In genomic region chr4:132328391-132328982, GRCm38 (mm10) we compare ENCODE assay signal across 8 mouse cellular contexts. TPM values are rescaled to one million over a fixed set of nuclear protein-coding genes. Genes with fewer than 3 reads are reported as not detected.
DNase-seq lines count a peak whose midpoint lies in the region; ATAC-seq and TF ChIP-seq lines count a peak whose summit lies in the region.

No protein-coding gene starts in this region.

- H3K9ac ChIP-seq in limb, embryonic 14.5 days (ENCODE audit: low read depth, low read length, severe bottlenecking) = peak overlapping the region; percentile 83
- H3K9ac ChIP-seq in stomach, embryonic 16.5 days (ENCODE audit: low read length) = peak overlapping the region; percentile 97

- TF ChIP-seq CTCF in cerebellum, adult 2 months (IDR thresholded peaks at IDR 0.05; ENCODE audit: borderline replicate concordance, insufficient read depth, low read depth, low read length) = no peak
- TF ChIP-seq CTCF in spleen, adult 2 months (IDR thresholded peaks at IDR 0.05; ENCODE audit: extremely low read depth, insufficient read depth, insufficient read length, insufficient replicate concordance) = no peak

- no peak for ATAC-seq in limb, embryonic 14.5 days (ENCODE audit: low FRiP score, low read depth)
- ATAC-seq in stomach, embryonic 16.5 days (ENCODE audit: insufficient read depth, low FRiP score) = no peak

- no peak for DNase-seq in cerebellum, adult 2 months
- DNase-seq in cerebellum, adult 9-11 months = no peak
- DNase-seq in spleen, adult 2 months (ENCODE audit: low read depth in 1 of 2, low spot score in 2 of 2) = no peak
- no peak for DNase-seq in spleen, postnatal 36 days (ENCODE audit: low spot score in 2 of 2)
- no peak for DNase-seq in limb, embryonic 14.5 days (ENCODE audit: low spot score)
- DNase-seq in adrenal gland, postnatal 4 days (ENCODE audit: low spot score in 2 of 2) = no peak
- DNase-seq in gastrocnemius, postnatal 4 days (ENCODE audit: low spot score in 2 of 2) = no peak

- H3K4me2 ChIP-seq in limb, embryonic 14.5 days (replicated peaks; ENCODE audit: low read depth, low read length, severe bottlenecking) = peak overlapping the region; percentile 65
- peak overlapping the region; percentile 70 for H3K4me2 ChIP-seq in stomach, embryonic 16.5 days (ENCODE audit: low read depth, low read length)

- H3K9me3 ChIP-seq in limb, embryonic 14.5 days (ENCODE audit: control insufficient read depth, low read length) = no peaks in the 10 kb centered on the region
- H3K9me3 ChIP-seq in stomach, embryonic 16.5 days (replicated peaks; ENCODE audit: control insufficient read depth, low read length) = no peaks in the 10 kb centered on the region

- no peak for TF ChIP-seq POLR2A in cerebellum, adult 2 months (IDR thresholded peaks at IDR 0.05; ENCODE audit: borderline replicate concordance, insufficient read depth, low read length)
- TF ChIP-seq POLR2A in spleen, adult 2 months (IDR thresholded peaks at IDR 0.05; ENCODE audit: low read depth, low read length) = no peak
- TF ChIP-seq POLR2A in limb, embryonic 14.5 days (IDR thresholded peaks at IDR 0.05; ENCODE audit: borderline replicate concordance, extremely low read depth, insufficient read depth, insufficient read length) = no peak

- no peak overlapping the region for H3K27ac ChIP-seq in cerebellum, adult 2 months (ENCODE audit: insufficient read depth, low read length)
- peak overlapping the region; percentile 86; the same call in 1 of the 2 replicates for H3K27ac ChIP-seq in spleen, adult 2 months (ENCODE audit: insufficient read depth, low read length)
- peak overlapping the region; percentile 61; the same call in 1 of the 2 replicates for H3K27ac ChIP-seq in limb, embryonic 14.5 days (replicated peaks; ENCODE audit: low read depth, low read length)
- peak overlapping the region; percentile 94 for H3K27ac ChIP-seq in stomach, embryonic 16.5 days (ENCODE audit: low read length)

- WGBS in cerebellum, adult 2 months = 47% methylated on average over 14 of the region's 14 CpGs
- WGBS in spleen, adult 2 months = 68% methylated on average over 14 of the region's 14 CpGs
- 45% methylated on average over 14 of the region's 14 CpGs for WGBS in limb, embryonic 14.5 days
- WGBS in stomach, embryonic 16.5 days = 44% methylated on average over 14 of the region's 14 CpGs

- H3K4me1 ChIP-seq in cerebellum, adult 2 months (ENCODE audit: control insufficient read depth, insufficient read depth, low read length) = peaks cover 3% of the 10 kb centered on the region
- H3K4me1 ChIP-seq in spleen, adult 2 months (ENCODE audit: control insufficient read depth, insufficient read depth, insufficient read length) = peaks cover 5% of the 10 kb centered on the region; the same call in 1 of the 2 replicates
- H3K4me1 ChIP-seq in limb, embryonic 14.5 days (ENCODE audit: control insufficient read depth, insufficient read depth, low read length) = peaks cover 10% of the 10 kb centered on the region
- peaks cover 12% of the 10 kb centered on the region for H3K4me1 ChIP-seq in stomach, embryonic 16.5 days (ENCODE audit: control insufficient read depth, insufficient read depth, low read length)

- H3K36me3 ChIP-seq in spleen, adult 2 months (ENCODE audit: control insufficient read depth, insufficient read depth, low read length) = peaks cover 11% of the 10 kb centered on the region
- H3K36me3 ChIP-seq in limb, embryonic 14.5 days (ENCODE audit: control insufficient read depth, insufficient read depth, low read length) = peaks cover 52% of the 10 kb centered on the region
- H3K36me3 ChIP-seq in stomach, embryonic 16.5 days (ENCODE audit: control insufficient read depth, insufficient read depth, low read length) = peaks cover 18% of the 10 kb centered on the region; the same call in 1 of the 2 replicates

- H3K27me3 ChIP-seq in cerebellum, adult 2 months (ENCODE audit: control insufficient read depth, insufficient read depth, low read length) = no peaks in the 10 kb centered on the region
- H3K27me3 ChIP-seq in spleen, adult 2 months (ENCODE audit: control insufficient read depth, insufficient read depth, low read length) = no peaks in the 10 kb centered on the region
- H3K27me3 ChIP-seq in limb, embryonic 14.5 days (ENCODE audit: control insufficient read depth, insufficient read depth, low read length) = no peaks in the 10 kb centered on the region
- no peaks in the 10 kb centered on the region for H3K27me3 ChIP-seq in stomach, embryonic 16.5 days (ENCODE audit: control insufficient read depth, insufficient read depth, low read length)

- H3K4me3 ChIP-seq in cerebellum, adult 2 months (replicated peaks; ENCODE audit: insufficient read depth, low read depth, low read length) = peak overlapping the region; percentile 92
- H3K4me3 ChIP-seq in spleen, adult 2 months (ENCODE audit: extremely low read depth, insufficient read depth, insufficient read length) = peak overlapping the region; percentile 85
- peak overlapping the region; percentile 69 for H3K4me3 ChIP-seq in limb, embryonic 14.5 days (replicated peaks; ENCODE audit: low read length)
- peak overlapping the region; percentile 88 for H3K4me3 ChIP-seq in stomach, embryonic 16.5 days (replicated peaks; ENCODE audit: low read length)

RNA-seq across cellular contexts. Expression of gene Trnau1ap, which starts 0.9 kb away (rescaled TPM):
- polyA plus RNA-seq in cerebellum, adult 2 months (2012; rRNA removed) = 17.9 and 19.1 TPM in 2 replicates
- 16.0 and 19.6 TPM in 2 replicates for polyA plus RNA-seq in spleen, adult 2 months (2012; rRNA removed)
- polyA plus RNA-seq in limb, embryonic 14.5 days (2012; rRNA removed) = 30.4 and 36.6 TPM in 2 replicates
- 74.4 and 77.5 TPM in 2 replicates for polyA plus RNA-seq in limb, embryonic 14.5 days (2014; fragmentation: Nextera tagmentation; extraction: Ambion mirVana)
- polyA plus RNA-seq in stomach, embryonic 16.5 days (2015; fragmentation: Nextera tagmentation; extraction: Ambion mirVana) = 56.8 and 62.6 TPM in 2 replicates
- 10 to 100 TPM; 40.3 to 45.8 TPM for total RNA-seq in adrenal gland, postnatal 4 days (2021)
- total RNA-seq in gastrocnemius, postnatal 4 days (2021) = 10 to 100 TPM; 25.0 to 26.6 TPM

RNA-seq across cellular contexts. Expression of gene Rcc1, which starts 24.9 kb away (rescaled TPM):
- polyA plus RNA-seq in cerebellum, adult 2 months (2012; rRNA removed) = 8.4 and 9.6 TPM in 2 replicates
- polyA plus RNA-seq in spleen, adult 2 months (2012; rRNA removed) = 10.5 and 11.5 TPM in 2 replicates
- 38.7 and 39.4 TPM in 2 replicates for polyA plus RNA-seq in limb, embryonic 14.5 days (2012; rRNA removed)
- 41.3 and 42.0 TPM in 2 replicates for polyA plus RNA-seq in limb, embryonic 14.5 days (2014; fragmentation: Nextera tagmentation; extraction: Ambion mirVana)
- 62.6 and 64.0 TPM in 2 replicates for polyA plus RNA-seq in stomach, embryonic 16.5 days (2015; fragmentation: Nextera tagmentation; extraction: Ambion mirVana)
- total RNA-seq in adrenal gland, postnatal 4 days (2021) = 10 to 100 TPM; 29.9 to 34.2 TPM
- 10 to 100 TPM; 25.3 to 27.7 TPM for total RNA-seq in gastrocnemius, postnatal 4 days (2021)

RNA-seq across cellular contexts. Expression of gene Rab42, which starts 25.3 kb away (rescaled TPM):
- 2.2 and 3.1 TPM in 2 replicates for polyA plus RNA-seq in cerebellum, adult 2 months (2012; rRNA removed)
- 1.2 and 2.0 TPM in 2 replicates for polyA plus RNA-seq in spleen, adult 2 months (2012; rRNA removed)
- 2.0 TPM in 2 replicates for polyA plus RNA-seq in limb, embryonic 14.5 days (2012; rRNA removed)
- 1.0 and 1.2 TPM in 2 replicates for polyA plus RNA-seq in limb, embryonic 14.5 days (2014; fragmentation: Nextera tagmentation; extraction: Ambion mirVana)
- 1.5 and 2.2 TPM in 2 replicates for polyA plus RNA-seq in stomach, embryonic 16.5 days (2015; fragmentation: Nextera tagmentation; extraction: Ambion mirVana)
- 1 to 10 TPM; 4.3 to 6.6 TPM for total RNA-seq in adrenal gland, postnatal 4 days (2021)
- total RNA-seq in gastrocnemius, postnatal 4 days (2021) = 1 to 10 TPM; 1.0 to 1.3 TPM

RNA-seq across cellular contexts. Expression of gene Taf12, which starts 54.3 kb away (rescaled TPM):
- polyA plus RNA-seq in cerebellum, adult 2 months (2012; rRNA removed) = 22.5 and 24.3 TPM in 2 replicates
- 6.9 and 7.5 TPM in 2 replicates for polyA plus RNA-seq in spleen, adult 2 months (2012; rRNA removed)
- 24.6 and 31.5 TPM in 2 replicates for polyA plus RNA-seq in limb, embryonic 14.5 days (2012; rRNA removed)
- 47.8 and 52.2 TPM in 2 replicates for polyA plus RNA-seq in limb, embryonic 14.5 days (2014; fragmentation: Nextera tagmentation; extraction: Ambion mirVana)
- 35.5 and 42.8 TPM in 2 replicates for polyA plus RNA-seq in stomach, embryonic 16.5 days (2015; fragmentation: Nextera tagmentation; extraction: Ambion mirVana)
- total RNA-seq in adrenal gland, postnatal 4 days (2021) = 10 to 100 TPM; 19.4 to 23.3 TPM
- total RNA-seq in gastrocnemius, postnatal 4 days (2021) = 10 to 100 TPM; 26.6 to 29.2 TPM
